Mouse (Mus musculus): ENCODE data around the gene Gm21885.

DNA sequence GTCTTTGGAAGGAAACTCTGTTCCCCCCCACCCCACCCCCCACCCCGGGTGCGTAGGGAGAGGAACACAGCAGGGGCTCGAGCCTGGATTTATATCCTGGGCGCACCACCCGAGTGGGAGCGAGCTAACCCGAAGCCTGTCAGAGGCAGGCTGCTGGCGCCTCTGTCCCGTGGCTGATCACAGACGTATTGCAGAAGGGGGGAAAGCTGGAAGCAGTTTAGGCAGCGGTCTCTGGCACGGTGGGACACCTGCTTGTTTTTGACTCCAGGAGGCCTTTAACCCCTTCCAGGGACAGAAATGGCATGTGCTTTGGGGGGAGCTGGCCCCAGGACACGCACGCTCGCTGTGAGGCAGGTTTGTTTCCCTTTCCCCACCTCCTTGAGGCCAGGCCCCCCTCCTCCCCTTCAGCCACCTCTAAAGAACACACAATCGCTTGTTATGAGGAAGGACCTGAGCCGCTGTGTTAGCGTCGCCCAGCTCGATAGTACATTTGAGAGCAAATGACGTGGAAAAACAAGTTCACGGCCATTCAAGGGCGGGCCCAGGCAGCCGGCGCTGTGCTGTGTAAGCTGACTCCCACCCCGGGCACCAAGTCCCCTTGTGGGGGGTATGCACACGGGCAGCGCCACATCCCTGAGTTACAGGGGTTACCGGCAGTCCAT is 38.8 kb upstream of the Gm21885 start:
- no peak for TF ChIP-seq CTCF (IDR thresholded peaks at IDR 0.05)
- no peak for TF ChIP-seq EP300 (IDR thresholded peaks at IDR 0.05)
